Mouse (Mus musculus): ENCODE results near the gene Pin4. TPM values are rescaled to one million over a fixed set of nuclear protein-coding genes. Genes with fewer than 3 reads are reported as not detected.

Gene Pin4
- total and polyA plus RNA-seq, 2 experiments, result 2.2 to 14.0 TPM

- Histone ChIP-seq H3K36me3 (ENCODE audit: control insufficient read depth, insufficient read depth, low read length) (no peaks in the 10 kb centered on the region), H3K79me2 (ENCODE audit: control insufficient read depth, insufficient read depth, low read length) (no peaks in the 10 kb centered on the region; the same call in 1 of the 2 replicates), H3K4me1 (ENCODE audit: control insufficient read depth, insufficient read depth, low read length) (peaks cover 4% of the 10 kb centered on the region), H3K27ac (replicated peaks; ENCODE audit: insufficient read depth, low read depth, low read length) (no peak overlapping the region), H3K27me3 (ENCODE audit: control insufficient read depth, insufficient read depth, low read length) (no peaks in the 10 kb centered on the region), H3K9ac (ENCODE audit: low read depth, low read length) (no peak overlapping the region), H3K4me3 (ENCODE audit: insufficient read depth, low read depth, low read length) (no peak overlapping the region)
- TF ChIP-seq CTCF (IDR thresholded peaks at IDR 0.05; ENCODE audit: low read depth, low read length) (no peak), POLR2A (IDR thresholded peaks at IDR 0.05; ENCODE audit: extremely low read depth, insufficient read depth, low read length) (no peak)
- DNase-seq (ENCODE audit: extremely low read depth, low read depth, low spot score), result no peak
- 59% methylated on average over 4 of the region's 4 CpGs for WGBS
Measured at GRCm38 (mm10) chrX:102115676-102116075, 3.6 kb upstream of the Pin4 start.

- no peak for DNase-seq (ENCODE audit: extremely low read depth, low read depth, low spot score)
- H3K4me1 ChIP-seq (ENCODE audit: control insufficient read depth, insufficient read depth, low read length), result peaks cover 4% of the 10 kb centered on the region
- no peaks in the 10 kb centered on the region for H3K27me3 ChIP-seq (ENCODE audit: control insufficient read depth, insufficient read depth, low read length)
- no peak overlapping the region for H3K27ac ChIP-seq (replicated peaks; ENCODE audit: insufficient read depth, low read depth, low read length)
- WGBS, result 77% methylated on average over 2 of the region's 2 CpGs
- no peak overlapping the region for H3K4me3 ChIP-seq (ENCODE audit: insufficient read depth, low read depth, low read length)
- TF ChIP-seq CTCF (IDR thresholded peaks at IDR 0.05; ENCODE audit: low read depth, low read length), result no peak
- no peak for TF ChIP-seq POLR2A (IDR thresholded peaks at IDR 0.05; ENCODE audit: extremely low read depth, insufficient read depth, low read length)
- peaks cover 3% of the 10 kb centered on the region for H3K36me3 ChIP-seq (ENCODE audit: control insufficient read depth, insufficient read depth, low read length)
- H3K79me2 ChIP-seq (ENCODE audit: control insufficient read depth, insufficient read depth, low read length), result no peaks in the 10 kb centered on the region; the same call in 1 of the 2 replicates
- no peak overlapping the region for H3K9ac ChIP-seq (ENCODE audit: low read depth, low read length)
Measured at GRCm38 (mm10) chrX:102121321-102121720, 2.1 kb downstream of the Pin4 start.

- 7% methylated on average over 1 of the region's 1 CpGs for WGBS
- TF ChIP-seq POLR2A (IDR thresholded peaks at IDR 0.05; ENCODE audit: extremely low read depth, insufficient read depth, low read length), result no peak
- TF ChIP-seq CTCF (IDR thresholded peaks at IDR 0.05; ENCODE audit: low read depth, low read length), result no peak
Measured at GRCm38 (mm10) chrX:102141157-102141556, 21.9 kb downstream of the Pin4 start.

GRCm38 (mm10) chrX:102156618-102157422 lies 37.6 kb downstream of the Pin4 start, which contains the start of gene Ercc6l:
Gene Ercc6l (minus strand): TSS chrX:102157091.
- Histone ChIP-seq H3K27me3 (ENCODE audit: control insufficient read depth, insufficient read depth, low read length) (no peaks in the 10 kb centered on the region), H3K4me1 (ENCODE audit: control insufficient read depth, insufficient read depth, low read length) (peaks cover 2% of the 10 kb centered on the region; the same call in 1 of the 2 replicates)

More at GRCm38 (mm10) chrX:102141157-102141556, 21.9 kb downstream of the Pin4 start:
- DNase-seq (ENCODE audit: extremely low read depth, low read depth, low spot score), result no peak
- Histone ChIP-seq H3K36me3 (ENCODE audit: control insufficient read depth, insufficient read depth, low read length) (no peaks in the 10 kb centered on the region), H3K27me3 (ENCODE audit: control insufficient read depth, insufficient read depth, low read length) (no peaks in the 10 kb centered on the region), H3K9ac (ENCODE audit: low read depth, low read length) (no peak overlapping the region), H3K4me3 (ENCODE audit: insufficient read depth, low read depth, low read length) (no peak overlapping the region), H3K79me2 (ENCODE audit: control insufficient read depth, insufficient read depth, low read length) (no peaks in the 10 kb centered on the region), H3K4me1 (ENCODE audit: control insufficient read depth, insufficient read depth, low read length) (no peaks in the 10 kb centered on the region), H3K27ac (replicated peaks; ENCODE audit: insufficient read depth, low read depth, low read length) (no peak overlapping the region)

GRCm38 (mm10) chrX:102157423-102157791 lies 38.2 kb downstream of the Pin4 start:
- peak overlapping the region; percentile 69 for H3K4me3 ChIP-seq (ENCODE audit: insufficient read depth, low read depth, low read length)
- H3K4me1 ChIP-seq (ENCODE audit: control insufficient read depth, insufficient read depth, low read length), result peaks cover 2% of the 10 kb centered on the region; the same call in 1 of the 2 replicates
- no peaks in the 10 kb centered on the region for H3K36me3 ChIP-seq (ENCODE audit: control insufficient read depth, insufficient read depth, low read length)
- WGBS, result 17% methylated on average over 5 of the region's 5 CpGs
- no peak for DNase-seq (ENCODE audit: extremely low read depth, low read depth, low spot score)
- no peak for TF ChIP-seq POLR2A (IDR thresholded peaks at IDR 0.05; ENCODE audit: extremely low read depth, insufficient read depth, low read length)
- no peak for TF ChIP-seq CTCF (IDR thresholded peaks at IDR 0.05; ENCODE audit: low read depth, low read length)
- H3K27ac ChIP-seq (replicated peaks; ENCODE audit: insufficient read depth, low read depth, low read length), result peak overlapping the region; percentile 98
- H3K27me3 ChIP-seq (ENCODE audit: control insufficient read depth, insufficient read depth, low read length), result no peaks in the 10 kb centered on the region
- H3K9ac ChIP-seq (ENCODE audit: low read depth, low read length), result peak overlapping the region; percentile 86
- H3K79me2 ChIP-seq (ENCODE audit: control insufficient read depth, insufficient read depth, low read length), result no peaks in the 10 kb centered on the region

More at GRCm38 (mm10) chrX:102156618-102157422, 37.6 kb downstream of the Pin4 start, which contains the start of gene Ercc6l:
- Histone ChIP-seq H3K9ac (ENCODE audit: low read depth, low read length) (peak within 1 kb of the TSS; percentile 86), H3K27ac (replicated peaks; ENCODE audit: insufficient read depth, low read depth, low read length) (peak within 1 kb of the TSS; percentile 98), H3K79me2 (ENCODE audit: control insufficient read depth, insufficient read depth, low read length) (no peaks in the 10 kb centered on the region), H3K36me3 (ENCODE audit: control insufficient read depth, insufficient read depth, low read length) (no peaks in the 10 kb centered on the region), H3K4me3 (ENCODE audit: insufficient read depth, low read depth, low read length) (peak within 1 kb of the TSS; percentile 69)
- WGBS, result under 1% methylated on average over 42 of the region's 42 CpGs
- peak; percentile 76 for DNase-seq (ENCODE audit: extremely low read depth, low read depth, low spot score)
- TF ChIP-seq POLR2A (IDR thresholded peaks at IDR 0.05; ENCODE audit: extremely low read depth, insufficient read depth, low read length) (0 out of 2 replicates have a peak, but pooled peaks have one; percentile 14), CTCF (IDR thresholded peaks at IDR 0.05; ENCODE audit: low read depth, low read length) (no peak)
